Mouse (Mus musculus) heart, adult 2 months (tissue): ENCODE measurements around the gene Txk.

ENCODE experiments used
- CTCF ChIP-seq: fragments of 200-600 bp; IDR thresholded peaks from 2 replicates; pipeline ENCODE4 v1.8.1; 2022; ENCODE audit warnings: antibody characterized with exemption, mild to moderate bottlenecking, moderate library complexity
- EP300 ChIP-seq: fragments of 200-500 bp; IDR thresholded peaks from 2 replicates; pipeline ENCODE4 v1.6.1; 2011; ENCODE audit warnings: low read depth, low read length, control low read depth; ENCODE audit not compliant: insufficient read depth

DNA sequence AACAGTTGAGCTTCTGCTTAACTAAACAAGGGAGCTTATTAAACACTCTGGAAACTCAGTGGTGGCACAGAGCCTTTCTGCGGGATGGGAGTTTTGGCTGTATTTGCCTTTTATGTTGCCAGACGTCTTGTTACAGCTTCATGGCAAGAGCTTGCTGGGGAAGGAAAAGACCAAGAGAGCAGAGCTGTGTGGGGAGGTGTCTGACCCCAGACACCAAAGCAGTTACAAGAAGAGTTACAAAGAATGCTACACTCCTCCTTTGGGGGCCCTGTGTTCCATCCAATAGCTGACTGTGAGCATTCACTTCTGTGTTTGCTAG is 53.1 kb downstream of the Txk start:
- no peak for TF ChIP-seq CTCF
- no peak for TF ChIP-seq EP300
